Mouse (Mus musculus): ENCODE measurements around the gene Lsm14a. TPM values are rescaled to one million over a fixed set of nuclear protein-coding genes. Genes with fewer than 3 reads are reported as not detected.

Lsm14a gene
- polyA plus RNA-seq, 1 experiment from 2014 or later = 58.9 TPM

- no peak overlapping the region for H3K4me2 ChIP-seq
- H3K9ac ChIP-seq = no peak overlapping the region
- no peaks in the 10 kb centered on the region for H3K9me3 ChIP-seq
- no peaks in the 10 kb centered on the region for H3K36me3 ChIP-seq
- H3K27me3 ChIP-seq = no peaks in the 10 kb centered on the region
- 100% methylated on average over 1 of the region's 1 CpGs for WGBS
- no peak overlapping the region for H3K27ac ChIP-seq (replicated peaks)
- no peak overlapping the region for H3K4me3 ChIP-seq
- ATAC-seq (ENCODE audit: low read depth) = no peak
- 0 out of 2 replicates have a peak, but pooled peaks cover 3% of the 10 kb centered on the region for H3K4me1 ChIP-seq (replicated peaks)
Observed at GRCm38 (mm10) chr7:34324857-34325256, 68.3 kb downstream of the Lsm14a start.

GRCm38 (mm10) chr7:34324005-34324404 lies 69.1 kb downstream of the Lsm14a start:
- no peak overlapping the region for H3K9ac ChIP-seq
- 91% methylated on average over 2 of the region's 2 CpGs for WGBS
- no peak overlapping the region for H3K27ac ChIP-seq (replicated peaks)
- H3K4me2 ChIP-seq = no peak overlapping the region
- H3K4me1 ChIP-seq (replicated peaks) = 0 out of 2 replicates have a peak, but pooled peaks cover 4% of the 10 kb centered on the region
- no peaks in the 10 kb centered on the region for H3K36me3 ChIP-seq
- H3K9me3 ChIP-seq = no peaks in the 10 kb centered on the region
- H3K4me3 ChIP-seq = no peak overlapping the region
- H3K27me3 ChIP-seq = no peaks in the 10 kb centered on the region
- no peak for ATAC-seq (ENCODE audit: low read depth)

GRCm38 (mm10) chr7:34323351-34323750 lies 69.8 kb downstream of the Lsm14a start:
- no peaks in the 10 kb centered on the region for H3K27me3 ChIP-seq
- ATAC-seq (ENCODE audit: low read depth) = no peak
- H3K4me2 ChIP-seq = no peak overlapping the region
- no peak overlapping the region for H3K4me3 ChIP-seq
- H3K9me3 ChIP-seq = no peaks in the 10 kb centered on the region
- no peaks in the 10 kb centered on the region for H3K36me3 ChIP-seq
- H3K27ac ChIP-seq (replicated peaks) = no peak overlapping the region
- 81% methylated on average over 8 of the region's 8 CpGs for WGBS
- H3K4me1 ChIP-seq (replicated peaks) = peaks cover 4% of the 10 kb centered on the region; the same call in 1 of the 2 replicates
- H3K9ac ChIP-seq = no peak overlapping the region

DNA sequence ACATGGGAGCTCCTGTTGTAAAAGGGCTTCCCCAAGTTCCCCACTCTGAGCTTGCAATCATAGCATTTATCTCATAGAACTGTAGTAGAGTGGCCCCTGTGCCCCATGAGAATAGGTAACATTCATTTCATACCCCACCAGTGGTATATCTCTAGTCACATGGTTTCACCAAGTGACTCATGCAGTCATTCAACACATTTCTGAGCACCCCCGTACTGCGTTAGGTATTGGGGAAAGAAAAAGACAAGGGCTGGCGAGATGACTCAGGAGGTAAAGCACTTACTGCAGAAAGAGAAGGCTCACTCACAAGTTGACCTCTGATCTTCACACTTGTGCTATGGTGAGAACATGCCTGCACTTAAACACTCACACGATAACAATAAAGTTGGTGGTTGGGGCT lies 71.2 kb downstream of the Lsm14a start:
- Histone ChIP-seq H3K36me3 (no peaks in the 10 kb centered on the region), H3K9ac (no peak overlapping the region), H3K4me2 (no peak overlapping the region), H3K27ac (replicated peaks) (no peak overlapping the region), H3K4me3 (no peak overlapping the region), H3K4me1 (replicated peaks) (peaks cover 4% of the 10 kb centered on the region; the same call in 1 of the 2 replicates), H3K9me3 (no peaks in the 10 kb centered on the region), H3K27me3 (no peaks in the 10 kb centered on the region)
- ATAC-seq (ENCODE audit: low read depth) = no peak
- 91% methylated on average over 4 of the region's 4 CpGs for WGBS

GRCm38 (mm10) chr7:34321119-34321518 lies 72.0 kb downstream of the Lsm14a start:
- Histone ChIP-seq H3K27ac (replicated peaks) (no peak overlapping the region), H3K36me3 (no peaks in the 10 kb centered on the region), H3K4me3 (no peak overlapping the region), H3K4me1 (replicated peaks) (peaks cover 4% of the 10 kb centered on the region; the same call in 1 of the 2 replicates), H3K4me2 (no peak overlapping the region), H3K27me3 (no peaks in the 10 kb centered on the region), H3K9ac (no peak overlapping the region), H3K9me3 (no peaks in the 10 kb centered on the region)
- ATAC-seq (ENCODE audit: low read depth) = no peak
- WGBS = 87% methylated on average over 5 of the region's 5 CpGs

GRCm38 (mm10) chr7:34319957-34320356 lies 73.2 kb downstream of the Lsm14a start:
- peaks cover 4% of the 10 kb centered on the region; the same call in 1 of the 2 replicates for H3K4me1 ChIP-seq (replicated peaks)
- no peak overlapping the region for H3K9ac ChIP-seq
- no peak overlapping the region for H3K27ac ChIP-seq (replicated peaks)
- no peak overlapping the region for H3K4me2 ChIP-seq
- WGBS = 20% methylated on average over 3 of the region's 3 CpGs
- no peaks in the 10 kb centered on the region for H3K27me3 ChIP-seq
- no peaks in the 10 kb centered on the region for H3K9me3 ChIP-seq
- H3K4me3 ChIP-seq = no peak overlapping the region
- ATAC-seq (ENCODE audit: low read depth) = peak; percentile 73; the same call in 1 of the 2 replicates
- H3K36me3 ChIP-seq = no peaks in the 10 kb centered on the region

GRCm38 (mm10) chr7:34319123-34319522 lies 74.0 kb downstream of the Lsm14a start:
- WGBS = 94% methylated on average over 2 of the region's 2 CpGs
- ATAC-seq (ENCODE audit: low read depth) = no peak
- peaks cover 4% of the 10 kb centered on the region; the same call in 1 of the 2 replicates for H3K4me1 ChIP-seq (replicated peaks)
- H3K27me3 ChIP-seq = no peaks in the 10 kb centered on the region
- H3K4me3 ChIP-seq = no peak overlapping the region
- no peak overlapping the region for H3K27ac ChIP-seq (replicated peaks)
- no peak overlapping the region for H3K9ac ChIP-seq
- no peaks in the 10 kb centered on the region for H3K9me3 ChIP-seq
- no peaks in the 10 kb centered on the region for H3K36me3 ChIP-seq
- no peak overlapping the region for H3K4me2 ChIP-seq

DNA sequence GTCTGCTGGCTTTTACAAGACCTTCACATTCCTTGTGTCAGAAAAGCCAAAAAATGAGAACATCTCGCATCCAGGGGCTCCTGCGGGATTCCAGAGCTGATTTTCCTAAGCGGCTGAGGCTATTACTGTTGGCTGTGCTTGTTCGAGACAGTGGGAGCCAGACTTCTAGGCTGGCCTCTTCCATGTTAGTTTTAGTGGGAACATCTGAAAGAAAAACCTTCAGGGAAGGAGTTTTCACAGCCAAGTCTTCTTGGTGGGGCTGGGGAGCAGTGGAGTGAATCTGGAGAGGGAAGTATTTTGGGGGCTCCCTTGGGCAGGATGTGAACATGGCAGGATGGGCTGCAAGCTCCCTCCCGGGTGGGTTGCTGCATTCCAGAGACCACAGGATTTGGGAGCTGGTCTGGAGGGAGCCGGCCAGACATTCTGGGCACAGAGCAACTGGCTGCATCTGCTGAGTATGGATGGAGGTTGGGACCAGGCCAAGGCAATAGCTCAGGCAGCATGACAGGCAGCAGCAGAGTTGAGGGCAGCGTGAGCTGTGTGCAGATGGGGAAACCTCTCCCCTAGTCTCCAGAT lies 75.1 kb downstream of the Lsm14a start:
- Histone ChIP-seq H3K27me3 (no peaks in the 10 kb centered on the region), H3K27ac (replicated peaks) (0 out of 2 replicates have a peak overlapping the region, but pooled peaks have one; percentile 15), H3K4me3 (no peak overlapping the region), H3K9me3 (no peaks in the 10 kb centered on the region), H3K4me1 (replicated peaks) (peaks cover 4% of the 10 kb centered on the region; the same call in 1 of the 2 replicates), H3K9ac (no peak overlapping the region), H3K36me3 (no peaks in the 10 kb centered on the region), H3K4me2 (no peak overlapping the region)
- 61% methylated on average over 7 of the region's 7 CpGs for WGBS
- no peak for ATAC-seq (ENCODE audit: low read depth)

GRCm38 (mm10) chr7:34313443-34313875 lies 79.7 kb downstream of the Lsm14a start, which contains the start of gene 4931406P16Rik:
TSS of gene 4931406P16Rik (minus strand) at chr7:34313551.
- peak within 1 kb of the TSS; percentile 73 for H3K4me2 ChIP-seq
- H3K27ac ChIP-seq (replicated peaks) = peak within 1 kb of the TSS; percentile 94
- WGBS = 0% methylated on average over 40 of the region's 41 CpGs

DNA sequence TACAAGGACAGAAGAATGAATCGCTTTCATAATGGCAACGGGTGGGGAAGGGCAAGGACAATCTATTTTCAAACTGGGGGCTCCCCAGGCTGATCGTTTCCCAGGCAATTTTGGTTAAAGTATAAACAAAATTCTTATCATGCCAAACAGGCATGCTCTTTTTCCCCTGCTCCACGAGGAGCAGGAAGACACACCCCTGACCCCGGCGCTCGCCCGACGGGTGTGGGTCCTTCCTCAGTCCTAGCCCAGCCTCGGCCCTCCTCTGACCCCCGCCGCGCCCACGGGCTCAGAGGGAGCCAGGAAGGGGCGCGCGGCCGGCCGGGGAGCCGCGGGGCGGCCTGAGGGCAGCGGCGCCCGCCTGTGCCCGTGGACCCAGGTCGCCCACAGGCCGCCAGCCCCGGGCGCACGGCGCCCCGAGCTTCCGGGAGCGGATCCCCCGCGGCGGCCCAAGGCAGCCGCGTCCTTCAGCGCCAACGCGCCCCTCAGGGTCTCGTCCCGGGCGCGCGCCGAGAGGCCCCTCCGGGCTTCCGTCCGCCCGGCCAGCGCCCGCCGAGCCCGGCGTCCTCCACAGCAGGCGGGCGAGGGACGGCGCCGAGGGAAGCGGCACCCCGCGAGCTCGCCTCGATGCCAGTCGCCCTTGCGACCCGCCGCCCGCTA lies 80.2 kb downstream of the Lsm14a start:
- under 1% methylated on average over 70 of the region's 73 CpGs for WGBS
- Histone ChIP-seq H3K9ac (peak overlapping the region; percentile 92), H3K4me2 (peak overlapping the region; percentile 73), H3K4me3 (peak overlapping the region; percentile 89), H3K4me1 (replicated peaks) (peaks cover 23% of the 10 kb centered on the region), H3K27ac (replicated peaks) (peak overlapping the region; percentile 94), H3K27me3 (no peaks in the 10 kb centered on the region), H3K9me3 (no peaks in the 10 kb centered on the region), H3K36me3 (no peaks in the 10 kb centered on the region)
- ATAC-seq (ENCODE audit: low read depth) = peak; percentile 83

More at GRCm38 (mm10) chr7:34313443-34313875, 79.7 kb downstream of the Lsm14a start, which contains the start of gene 4931406P16Rik:
- no peaks in the 10 kb centered on the region for H3K36me3 ChIP-seq
- H3K9ac ChIP-seq = peak within 1 kb of the TSS; percentile 92
- H3K4me1 ChIP-seq (replicated peaks) = peaks cover 22% of the 10 kb centered on the region
- ATAC-seq (ENCODE audit: low read depth) = peak; percentile 91
- no peaks in the 10 kb centered on the region for H3K27me3 ChIP-seq
- H3K4me3 ChIP-seq = peak within 1 kb of the TSS; percentile 89
- no peaks in the 10 kb centered on the region for H3K9me3 ChIP-seq

DNA sequence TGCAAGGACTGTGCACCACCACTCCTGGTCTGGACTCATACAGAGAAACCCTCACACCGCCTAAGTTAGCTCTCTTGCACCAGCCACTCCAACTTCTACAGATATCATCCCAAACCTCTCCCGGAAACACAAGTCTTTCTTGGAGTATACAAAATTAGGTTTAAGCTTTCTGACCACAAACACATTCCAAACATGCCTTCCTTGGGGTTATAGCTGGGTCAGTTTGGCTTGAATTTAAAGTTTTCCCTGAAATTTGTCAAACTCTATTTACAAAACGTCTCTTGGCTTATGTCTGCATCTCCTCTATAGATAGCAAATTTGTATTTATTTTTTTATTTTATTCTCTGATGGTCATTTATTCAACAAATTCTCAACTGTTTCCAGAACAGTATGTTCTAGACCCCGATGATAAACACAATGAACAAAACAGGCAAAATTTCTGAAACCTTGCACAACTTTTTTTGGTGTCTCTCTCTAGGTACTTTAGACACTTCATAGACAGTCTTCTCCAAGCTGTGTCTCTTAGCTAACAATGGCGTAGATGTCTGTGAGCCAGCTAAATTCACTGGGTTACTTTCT lies 83.8 kb downstream of the Lsm14a start:
- no peak overlapping the region for H3K4me3 ChIP-seq
- no peak overlapping the region for H3K27ac ChIP-seq (replicated peaks)
- H3K4me1 ChIP-seq (replicated peaks) = peaks cover 32% of the 10 kb centered on the region
- H3K4me2 ChIP-seq = no peak overlapping the region
- 92% methylated on average over 5 of the region's 5 CpGs for WGBS
- H3K27me3 ChIP-seq = no peaks in the 10 kb centered on the region
- no peak for ATAC-seq (ENCODE audit: low read depth)
- no peak overlapping the region for H3K9ac ChIP-seq
- H3K36me3 ChIP-seq = no peaks in the 10 kb centered on the region
- no peaks in the 10 kb centered on the region for H3K9me3 ChIP-seq

GRCm38 (mm10) chr7:34308586-34308985 lies 84.5 kb downstream of the Lsm14a start:
- Histone ChIP-seq H3K4me3 (no peak overlapping the region), H3K4me2 (no peak overlapping the region), H3K9ac (no peak overlapping the region), H3K27me3 (no peaks in the 10 kb centered on the region), H3K4me1 (replicated peaks) (peaks cover 32% of the 10 kb centered on the region), H3K36me3 (no peaks in the 10 kb centered on the region), H3K9me3 (no peaks in the 10 kb centered on the region), H3K27ac (replicated peaks) (no peak overlapping the region)
- WGBS = 82% methylated on average over 5 of the region's 5 CpGs
- no peak for ATAC-seq (ENCODE audit: low read depth)
